Mouse (Mus musculus) left cerebral cortex, adult 18-20 months (tissue): Measurements from ENCODE around the gene Tgfbr2. TPM values are rescaled to one million over a fixed set of nuclear protein-coding genes. Genes with fewer than 3 reads are reported as not detected.

Experiments
- DNase-seq, 2 experiments: peaks; one replicate each; pipeline ENCODE4 v3.0.0; 2021 to 2022; ENCODE audit warnings: low spot score in 2 of 2, mixed read lengths in 1 of 2
- total RNA-seq, 2 experiments: library from RNA; stranded (reverse); gene quantifications; 2 replicates each; pipeline ENCODE4 v1.2.3; 2021

The Tgfbr2 gene
- total RNA-seq, 2 experiments from 2014 or later, result 12.4 to 13.1 TPM

DNA sequence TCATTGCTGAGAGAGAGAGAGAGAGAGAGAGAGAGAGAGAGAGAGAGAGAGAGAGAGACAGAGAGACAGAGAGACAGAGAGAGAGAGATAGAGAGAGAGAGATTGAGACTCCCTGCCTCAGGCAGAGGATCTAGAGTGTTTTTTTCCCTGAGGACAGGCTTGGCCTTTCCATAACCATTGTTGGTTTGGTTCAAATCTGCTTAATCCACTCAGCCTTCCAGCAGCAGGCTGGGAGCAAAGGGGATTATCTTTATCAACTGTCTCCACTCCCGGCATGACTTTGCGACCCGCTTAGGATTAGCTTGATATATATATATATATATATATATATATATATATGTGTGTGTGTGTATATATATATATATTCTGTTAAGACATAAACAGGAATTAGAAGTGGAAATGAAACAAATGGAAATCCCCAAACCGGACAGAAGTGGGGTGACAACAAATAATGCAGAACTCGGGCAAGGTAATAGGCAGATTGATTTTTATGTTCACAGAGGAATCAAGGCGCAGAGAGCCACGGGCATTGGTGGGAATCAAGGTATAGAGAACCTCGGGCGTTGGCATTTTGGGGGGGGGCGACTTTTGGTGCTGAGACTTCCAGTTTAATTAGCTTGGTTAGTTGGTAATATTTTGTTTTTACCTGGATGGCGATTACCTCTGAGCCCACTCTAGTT, 22.5 kb upstream of the Tgfbr2 start:
- DNase-seq, result no peak

DNA sequence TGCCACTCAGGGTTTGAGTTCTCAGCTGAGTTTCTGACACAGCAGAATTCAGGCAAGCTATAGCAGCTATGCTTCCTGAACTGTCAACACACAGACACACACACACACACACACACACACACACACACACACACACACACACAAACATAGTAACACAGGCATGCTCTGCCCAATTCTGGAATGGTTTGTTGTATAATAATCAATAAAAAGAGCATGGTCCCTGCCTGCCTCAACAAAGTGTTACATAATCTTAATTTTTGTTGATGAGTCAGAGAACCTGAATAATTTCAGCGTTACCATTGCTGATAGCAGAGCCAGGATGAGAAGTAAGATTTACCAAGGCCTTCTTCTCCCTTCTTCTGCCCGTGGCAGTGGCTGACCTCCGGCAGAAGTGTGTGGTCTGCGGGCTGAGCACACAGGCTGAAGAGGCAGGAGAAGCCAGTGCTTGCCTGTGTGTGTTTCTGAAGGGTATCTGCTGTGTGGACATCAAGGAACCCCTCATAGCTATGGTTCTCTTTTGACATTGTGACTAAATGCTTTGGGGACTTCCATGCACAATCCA, 18.8 kb upstream of the Tgfbr2 start:
- no peak for DNase-seq

DNA sequence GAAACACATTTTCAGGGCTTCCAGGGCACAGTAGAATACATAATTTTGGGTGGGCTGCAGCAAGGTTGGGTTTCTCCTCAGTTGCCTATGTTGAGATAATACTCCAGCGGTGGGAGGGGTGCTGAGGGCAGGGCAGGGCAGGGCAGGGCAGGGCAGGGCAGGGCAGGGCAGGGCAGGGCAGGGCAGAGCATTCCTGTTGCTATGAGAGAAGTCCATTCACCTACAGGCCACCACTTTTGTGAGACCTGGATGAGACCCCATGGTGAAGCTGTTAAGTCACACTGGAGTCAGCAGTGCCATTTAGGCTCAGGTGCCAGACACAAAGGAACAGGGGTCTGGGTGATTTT, 18.3 kb upstream of the Tgfbr2 start:
- no peak for DNase-seq

- no peak for DNase-seq
These were observed 17.8 kb upstream of the Tgfbr2 start for GRCm38 (mm10) chr9:116192826-116193534.

DNA sequence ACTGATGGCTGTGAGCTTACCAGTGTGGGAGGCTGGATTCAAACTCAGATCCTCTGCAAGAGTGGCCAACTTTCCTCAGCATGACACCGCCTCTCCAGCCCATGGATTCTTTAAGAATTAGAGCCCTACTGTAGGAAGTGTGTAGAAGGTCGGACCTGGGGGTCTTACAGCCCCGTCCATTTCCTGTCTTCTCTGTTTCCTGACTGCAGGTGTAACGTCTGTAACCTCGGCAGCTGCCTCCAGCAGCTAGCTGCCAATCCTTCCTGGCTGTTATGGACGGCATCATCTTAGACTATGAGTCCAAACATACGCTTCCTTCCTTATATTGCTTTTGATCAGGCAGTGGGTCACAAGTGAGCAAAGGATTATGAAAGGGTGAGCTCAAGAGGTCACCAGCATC, 17.1 kb upstream of the Tgfbr2 start:
- no peak for DNase-seq

GRCm38 (mm10) chr9:116189831-116190230, 14.7 kb upstream of the Tgfbr2 start:
- DNase-seq, result no peak

- DNase-seq, result no peak
These were observed 13.9 kb upstream of the Tgfbr2 start for GRCm38 (mm10) chr9:116188952-116189666.

DNA sequence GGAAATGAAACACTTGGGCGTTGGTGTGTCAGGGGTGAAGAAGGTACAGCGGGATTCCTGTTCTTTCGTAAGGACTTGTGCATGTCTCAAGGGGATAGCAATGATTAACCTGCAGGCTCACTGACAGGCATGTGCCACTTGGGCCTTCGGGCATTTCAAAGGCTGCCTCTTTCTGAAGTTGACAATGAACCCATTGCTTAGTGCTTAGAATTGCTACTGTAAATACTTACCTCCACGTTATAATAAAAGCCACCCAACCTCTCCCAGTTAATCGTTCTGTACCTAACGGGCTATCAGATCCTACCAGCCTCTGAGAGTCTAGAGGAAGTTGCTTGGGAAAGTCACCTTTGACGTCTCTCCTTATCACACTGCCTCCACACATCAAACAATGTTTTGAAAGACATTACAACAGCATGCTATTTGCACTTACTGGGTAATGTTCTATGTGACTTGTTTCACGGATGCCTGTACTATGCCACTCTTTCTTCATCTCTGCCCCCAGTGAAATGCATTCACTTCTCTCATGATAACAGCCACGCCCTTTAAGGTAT, 12.1 kb upstream of the Tgfbr2 start:
- no peak for DNase-seq

DNA sequence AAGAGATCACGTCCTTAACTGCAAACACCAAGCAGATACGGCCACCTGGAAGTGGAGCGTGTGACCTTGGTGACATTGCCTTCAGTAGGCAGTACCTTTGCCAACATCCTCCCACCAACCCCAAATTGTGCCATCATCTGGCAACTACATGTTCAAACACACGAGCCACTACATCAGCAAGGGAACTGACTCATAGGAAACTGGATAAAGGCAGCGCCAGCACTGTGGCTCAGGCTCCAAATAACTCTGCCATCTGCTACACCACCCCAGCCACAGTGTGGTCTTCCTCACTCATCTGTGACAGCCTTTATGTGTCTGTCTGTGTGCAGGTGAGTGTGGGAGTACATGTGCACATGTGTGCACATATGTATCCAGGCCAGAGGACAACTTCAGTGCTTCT, 9.7 kb upstream of the Tgfbr2 start:
- no peak for DNase-seq

- DNase-seq, result no peak
These were observed 7.9 kb upstream of the Tgfbr2 start for GRCm38 (mm10) chr9:116183035-116183434.

DNA sequence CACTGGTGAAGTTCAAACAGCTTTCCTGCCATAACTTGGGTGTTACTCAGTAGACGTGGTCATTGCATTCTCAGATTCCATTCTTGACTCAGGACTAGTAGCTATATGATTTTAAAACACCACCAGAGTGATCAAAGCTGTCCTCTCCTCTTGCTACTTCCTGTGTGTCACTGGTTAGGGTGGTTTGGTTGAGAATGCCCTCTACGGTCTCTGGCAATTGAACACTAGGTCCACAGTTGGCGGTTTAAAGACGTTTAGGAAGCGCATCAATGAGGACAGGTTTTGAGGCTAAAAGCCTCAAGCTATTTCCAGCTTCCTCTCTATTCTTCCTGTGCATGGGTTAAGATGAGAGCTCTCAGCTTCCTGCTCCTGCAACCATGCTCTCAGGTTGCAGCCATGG, 6.4 kb upstream of the Tgfbr2 start:
- DNase-seq, result no peak

GRCm38 (mm10) chr9:116178151-116178550, 3.0 kb upstream of the Tgfbr2 start:
- no peak for DNase-seq

- no peak for DNase-seq
These were observed 1.9 kb upstream of the Tgfbr2 start for GRCm38 (mm10) chr9:116177108-116177507.

- no peak for DNase-seq
These were observed 442 bp upstream of the Tgfbr2 start for GRCm38 (mm10) chr9:116175488-116176115.

DNA sequence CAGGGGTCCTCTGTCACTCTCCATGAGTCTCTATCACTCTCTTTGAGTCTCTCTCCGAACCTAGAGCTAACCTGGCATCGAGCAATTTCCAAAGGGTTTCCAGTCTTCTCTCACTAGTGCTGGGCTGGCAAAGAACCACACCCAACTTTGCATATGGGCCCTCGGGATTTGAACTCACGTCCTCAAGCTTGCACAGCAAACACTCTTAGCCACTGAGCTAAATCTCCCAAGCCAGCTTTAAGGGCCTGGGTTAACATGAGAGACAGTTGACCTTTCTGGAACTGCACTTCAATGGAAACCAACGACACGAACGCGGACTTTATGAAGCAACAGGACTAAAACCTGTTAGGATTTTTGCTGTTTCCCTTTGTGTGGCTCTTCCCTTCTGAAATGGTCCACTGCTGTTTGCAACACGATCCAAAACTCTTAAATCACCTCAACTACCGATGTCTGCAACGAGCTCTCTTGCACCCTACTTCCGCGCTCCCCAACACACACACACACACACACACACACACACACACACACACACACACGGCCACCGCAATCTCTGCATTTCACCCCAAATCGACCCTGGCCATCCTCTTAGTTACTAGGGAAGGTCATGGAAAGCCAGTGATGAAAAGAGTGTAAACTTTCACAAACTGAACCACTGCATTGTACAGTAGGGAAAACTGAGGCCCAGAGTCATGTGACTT, 1.5 kb downstream of the Tgfbr2 start:
- no peak for DNase-seq

DNA sequence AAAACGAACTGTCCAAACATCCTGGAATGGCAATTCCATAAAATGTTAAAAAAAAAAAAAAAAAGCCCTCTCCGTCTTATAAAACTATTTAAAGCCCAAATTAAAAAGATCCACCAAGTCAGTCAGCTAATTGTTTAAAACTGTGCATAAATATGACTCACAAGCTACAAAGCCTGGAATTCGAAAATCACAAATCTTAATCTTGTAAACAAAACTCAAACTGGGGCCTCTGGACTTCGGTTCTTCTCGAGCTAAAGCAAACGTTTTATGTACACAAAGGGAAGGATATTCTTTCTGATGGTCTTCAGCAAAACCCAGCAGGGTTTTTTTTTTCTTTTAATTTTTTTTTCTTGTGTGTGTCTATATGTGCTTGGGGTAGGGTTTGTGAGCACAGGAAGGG, 2.1 kb downstream of the Tgfbr2 start:
- no peak for DNase-seq

DNA sequence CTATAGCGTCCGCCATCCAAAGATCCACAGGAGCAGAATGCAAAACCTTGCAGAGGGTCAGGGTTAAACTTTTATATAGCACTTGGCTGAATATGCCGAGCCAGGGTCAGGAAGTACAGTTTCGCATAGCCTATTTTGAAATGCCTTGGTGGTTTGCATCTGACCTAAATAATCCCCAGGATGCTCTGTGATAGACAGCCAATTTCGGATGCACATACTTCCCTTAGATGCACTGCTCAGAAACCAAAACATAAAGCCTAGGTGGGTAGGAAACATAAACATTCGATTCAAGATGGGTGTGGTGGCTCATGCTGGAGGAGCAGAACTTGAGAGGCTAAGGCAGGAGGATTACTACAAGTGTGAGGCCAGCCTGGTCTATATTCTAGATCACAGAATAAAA, 6.1 kb downstream of the Tgfbr2 start:
- no peak for DNase-seq

GRCm38 (mm10) chr9:116167304-116167880, 7.8 kb downstream of the Tgfbr2 start:
- no peak for DNase-seq

- DNase-seq, result no peak
These were observed 8.8 kb downstream of the Tgfbr2 start for GRCm38 (mm10) chr9:116166363-116166762.

- no peak for DNase-seq
These were observed 11.3 kb downstream of the Tgfbr2 start for GRCm38 (mm10) chr9:116163883-116164282.
